Mouse (Mus musculus) adrenal gland, adult 8-10 months (tissue): ENCODE data around the gene 4930556J24Rik. TPM values are rescaled to one million over a fixed set of nuclear protein-coding genes. Genes with fewer than 3 reads are reported as not detected.
A peak's percentile ranks its signal among the peaks of the same experiment; 100 is the strongest.
"Not testable (repeated sequence)": the region's sequence is repeated elsewhere in the genome, so short reads cannot be mapped to it uniquely, and the experiment has no call there.

ENCODE experiments used
- DNase-seq: peaks from one replicate; pipeline ENCODE4 v3.0.0; 2022
- total RNA-seq, 4 experiments: library from RNA; stranded (reverse); gene quantifications; 2 replicates each; pipeline ENCODE4 v1.2.4; 2022

4930556J24Rik gene
- total RNA-seq, 4 experiments from 2014 or later = not detected

GRCm38 (mm10) chr11:3921281-3921850, 55.2 kb downstream of the 4930556J24Rik start:
- DNase-seq = no peak

- peak; percentile 59 for DNase-seq
These were observed 56.1 kb downstream of the 4930556J24Rik start for GRCm38 (mm10) chr11:3920476-3920875.

- DNase-seq = no peak
These were observed 57.8 kb downstream of the 4930556J24Rik start for GRCm38 (mm10) chr11:3918738-3919137.

- DNase-seq = peak; percentile 59
These were observed 62.3 kb downstream of the 4930556J24Rik start, which contains the start of gene Slc35e4 for GRCm38 (mm10) chr11:3914109-3914840. Gene Slc35e4, minus strand, starts transcription at chr11:3914664.

- DNase-seq = peak; percentile 93
These were observed 63.1 kb downstream of the 4930556J24Rik start for GRCm38 (mm10) chr11:3913316-3914108.

- DNase-seq = no peak
These were observed 63.7 kb downstream of the 4930556J24Rik start for GRCm38 (mm10) chr11:3912875-3913271.

GRCm38 (mm10) chr11:3912100-3912874, 64.3 kb downstream of the 4930556J24Rik start:
- DNase-seq = no peak

- DNase-seq = not testable (repeated sequence)
These were observed 65.1 kb downstream of the 4930556J24Rik start for GRCm38 (mm10) chr11:3911440-3911839.

- DNase-seq = no peak
These were observed 65.9 kb downstream of the 4930556J24Rik start for GRCm38 (mm10) chr11:3910513-3911310.

- no peak for DNase-seq
These were observed 67.3 kb downstream of the 4930556J24Rik start for GRCm38 (mm10) chr11:3909236-3909635.

GRCm38 (mm10) chr11:3905446-3905845, 71.1 kb downstream of the 4930556J24Rik start:
- DNase-seq = no peak

GRCm38 (mm10) chr11:3904673-3905072, 71.9 kb downstream of the 4930556J24Rik start:
- no peak for DNase-seq

GRCm38 (mm10) chr11:3903046-3903445, 73.5 kb downstream of the 4930556J24Rik start:
- DNase-seq = peak; percentile 76

GRCm38 (mm10) chr11:3902516-3902915, 74.1 kb downstream of the 4930556J24Rik start:
- no peak for DNase-seq

GRCm38 (mm10) chr11:3900296-3900695, 76.3 kb downstream of the 4930556J24Rik start:
- no peak for DNase-seq

GRCm38 (mm10) chr11:3895933-3896332, 80.6 kb downstream of the 4930556J24Rik start:
- no peak for DNase-seq

GRCm38 (mm10) chr11:3895458-3895857, 81.1 kb downstream of the 4930556J24Rik start:
- no peak for DNase-seq

- DNase-seq = peak; percentile 93
These were observed 81.9 kb downstream of the 4930556J24Rik start, which contains the start of the genes 4921536K21Rik and Dusp18 for GRCm38 (mm10) chr11:3894406-3895281. Gene 4921536K21Rik, minus strand, starts transcription at chr11:3895098. Gene Dusp18, plus strand, starts transcription at chr11:3895240.

- no peak for DNase-seq
These were observed 82.6 kb downstream of the 4930556J24Rik start for GRCm38 (mm10) chr11:3893970-3894369.
